Mouse (Mus musculus): ENCODE data around the gene Commd9. TPM values are rescaled to one million over a fixed set of nuclear protein-coding genes. Genes with fewer than 3 reads are reported as not detected.
A peak's percentile ranks its signal among the peaks of the same experiment; 100 is the strongest.

Commd9 gene
- 76.2 and 85.3 TPM in 2 replicates for polyA plus RNA-seq (2016; fragmentation: Nextera tagmentation; extraction: Ambion mirVana)

DNA sequence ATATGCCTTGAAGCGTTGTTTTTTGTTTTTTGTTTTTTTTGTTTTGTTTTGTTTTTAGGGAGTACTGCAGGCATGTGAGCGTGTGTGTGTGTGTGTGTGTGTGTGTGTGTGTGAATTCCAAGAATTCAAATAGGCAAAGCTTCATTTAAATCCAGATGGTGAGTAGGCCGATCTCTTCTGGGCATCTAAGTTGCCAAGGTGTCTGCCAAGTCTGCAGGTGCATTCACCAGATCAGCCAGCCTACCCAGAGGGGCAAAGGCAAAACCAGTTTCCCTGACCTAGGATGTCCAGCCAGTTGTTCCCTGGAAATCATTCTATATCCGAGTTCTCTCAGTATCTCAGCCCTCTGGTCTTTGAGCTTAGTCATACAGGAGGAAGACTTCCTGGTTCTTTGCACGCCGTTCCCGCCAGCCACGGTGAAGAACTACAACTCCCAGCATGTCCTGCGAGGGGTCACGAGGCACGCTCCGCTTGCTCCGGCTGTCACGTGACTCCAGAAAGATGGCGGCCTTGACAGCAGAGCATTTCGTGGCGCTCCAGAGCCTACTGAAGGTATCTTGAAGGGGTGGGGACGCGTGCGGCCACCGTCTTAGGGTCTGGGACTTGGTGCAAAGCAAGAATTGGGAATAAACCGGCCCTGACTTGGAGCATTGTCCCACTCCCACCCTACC, at the start of gene Commd9:
Gene Commd9, plus strand, starts transcription at position 480 of the 671 bp plus-strand sequence.
- Histone ChIP-seq H3K4me1 (peaks cover 25% of the 10 kb centered on the region), H3K9me3 (replicated peaks) (no peaks in the 10 kb centered on the region), H3K27ac (peak within 1 kb of the TSS; percentile 71; the same call in 1 of the 2 replicates), H3K4me3 (peak within 1 kb of the TSS; percentile 64), H3K27me3 (peaks cover 6% of the 10 kb centered on the region; the same call in 1 of the 2 replicates), H3K4me2 (replicated peaks) (peak within 1 kb of the TSS; percentile 78), H3K9ac (peak within 1 kb of the TSS; percentile 84), H3K36me3 (no peaks in the 10 kb centered on the region)
- 12% methylated on average over 22 of the region's 22 CpGs for WGBS
- ATAC-seq (ENCODE audit: low FRiP score): peak; percentile 93

DNA sequence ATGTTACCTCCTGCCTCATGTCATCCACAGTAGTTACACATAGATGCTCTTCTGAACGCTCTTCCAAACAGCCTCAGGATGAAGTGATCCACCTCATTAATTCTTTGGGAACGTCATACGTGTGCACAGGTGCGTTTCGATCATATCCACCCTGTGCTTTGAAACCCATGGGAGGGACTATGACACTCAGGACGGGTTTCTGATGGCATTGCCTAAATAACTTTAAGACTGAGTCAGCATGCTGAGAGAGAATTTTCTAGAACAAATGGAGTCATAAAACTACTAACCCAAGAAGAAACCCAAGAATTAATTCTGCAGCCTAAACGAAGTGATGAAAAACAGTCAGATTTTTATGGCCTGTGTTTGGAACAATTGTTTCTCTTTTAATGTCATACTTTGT, 43.3 kb upstream of the Commd9 start:
- H3K9ac ChIP-seq: no peak overlapping the region
- H3K36me3 ChIP-seq: no peaks in the 10 kb centered on the region
- WGBS: 84% methylated on average over 7 of the region's 7 CpGs
- H3K4me3 ChIP-seq: no peak overlapping the region
- no peaks in the 10 kb centered on the region for H3K9me3 ChIP-seq (replicated peaks)
- H3K27me3 ChIP-seq: no peaks in the 10 kb centered on the region
- H3K4me1 ChIP-seq: no peaks in the 10 kb centered on the region
- no peak for ATAC-seq (ENCODE audit: low FRiP score)
- H3K4me2 ChIP-seq (replicated peaks): no peak overlapping the region
- H3K27ac ChIP-seq: no peak overlapping the region

DNA sequence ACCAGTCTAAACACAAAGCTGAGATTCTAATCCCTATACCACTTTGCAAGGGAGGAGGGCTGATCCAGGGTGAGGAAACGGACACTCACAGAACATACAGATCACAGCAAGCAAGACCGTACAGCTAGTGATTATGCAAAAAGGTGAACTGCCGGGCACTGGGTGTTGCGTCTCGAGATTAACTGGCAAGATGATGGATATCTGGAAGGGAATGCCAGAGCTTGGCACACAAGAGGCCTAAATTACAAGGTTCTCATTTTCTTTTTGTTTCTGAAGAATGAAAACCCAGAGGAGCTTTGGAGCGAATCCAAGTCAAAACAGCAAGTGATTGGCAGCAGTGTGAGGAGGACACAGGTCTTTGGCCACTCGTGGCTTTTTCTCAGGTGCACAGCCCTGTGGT, 31.3 kb upstream of the Commd9 start:
- no peak overlapping the region for H3K4me3 ChIP-seq
- no peaks in the 10 kb centered on the region for H3K4me1 ChIP-seq
- no peaks in the 10 kb centered on the region for H3K27me3 ChIP-seq
- ATAC-seq (ENCODE audit: low FRiP score): no peak
- WGBS: 76% methylated on average over 7 of the region's 7 CpGs
- no peaks in the 10 kb centered on the region for H3K36me3 ChIP-seq
- no peak overlapping the region for H3K4me2 ChIP-seq (replicated peaks)
- no peaks in the 10 kb centered on the region for H3K9me3 ChIP-seq (replicated peaks)
- H3K27ac ChIP-seq: no peak overlapping the region
- no peak overlapping the region for H3K9ac ChIP-seq

DNA sequence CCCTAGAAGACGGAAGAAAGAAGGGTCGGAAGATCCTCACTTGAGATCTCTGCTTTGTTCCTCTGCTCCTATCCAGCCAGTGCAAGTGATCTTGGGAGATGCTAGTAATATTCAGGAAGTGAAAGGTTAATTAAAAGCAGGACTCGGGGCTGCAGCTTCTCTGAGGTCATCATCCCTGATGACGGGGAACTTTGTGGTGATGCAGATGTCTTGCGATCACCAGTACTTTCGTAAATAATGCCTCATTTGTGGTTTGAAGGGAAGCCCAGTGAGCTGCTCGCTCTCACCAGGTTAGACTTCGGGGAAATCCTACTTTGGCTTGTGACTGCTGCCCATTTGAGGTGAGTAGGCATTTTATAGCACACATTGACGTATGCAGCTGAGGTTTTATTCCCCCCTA, 29.9 kb upstream of the Commd9 start:
- Histone ChIP-seq H3K4me3 (no peak overlapping the region), H3K9me3 (replicated peaks) (no peaks in the 10 kb centered on the region), H3K9ac (no peak overlapping the region), H3K4me2 (replicated peaks) (no peak overlapping the region), H3K27me3 (no peaks in the 10 kb centered on the region), H3K27ac (no peak overlapping the region), H3K36me3 (no peaks in the 10 kb centered on the region), H3K4me1 (no peaks in the 10 kb centered on the region)
- WGBS: 83% methylated on average over 9 of the region's 9 CpGs
- no peak for ATAC-seq (ENCODE audit: low FRiP score)

DNA sequence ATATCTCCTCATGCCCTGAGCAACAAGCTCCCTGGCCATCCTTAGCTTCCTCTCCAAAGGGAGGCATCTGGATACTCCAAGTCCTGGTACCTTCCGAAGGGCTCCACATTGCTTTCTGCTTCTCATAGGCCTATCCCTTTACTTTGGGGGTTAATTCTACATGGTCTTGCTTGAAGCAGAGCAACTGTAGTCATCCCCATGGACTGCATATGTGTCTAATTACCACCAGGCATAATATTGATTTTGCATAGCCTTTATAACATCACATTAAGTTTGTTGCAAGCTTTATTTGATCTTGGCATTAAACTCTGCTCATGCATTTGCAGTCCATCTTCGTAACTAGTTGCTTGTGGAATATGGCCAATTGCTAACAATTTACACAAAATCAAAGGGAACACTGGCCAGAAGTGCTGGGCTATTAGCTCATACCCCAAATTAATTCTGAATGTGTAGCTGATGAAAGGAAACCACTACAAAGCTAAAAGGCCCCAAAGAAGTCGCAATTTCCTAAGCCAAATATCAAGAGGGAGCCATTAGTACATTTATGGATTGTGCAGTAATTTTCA, 25.0 kb upstream of the Commd9 start:
- Histone ChIP-seq H3K4me3 (no peak overlapping the region), H3K27me3 (no peaks in the 10 kb centered on the region), H3K4me1 (no peaks in the 10 kb centered on the region), H3K36me3 (no peaks in the 10 kb centered on the region), H3K4me2 (replicated peaks) (no peak overlapping the region), H3K27ac (no peak overlapping the region), H3K9ac (no peak overlapping the region), H3K9me3 (replicated peaks) (no peaks in the 10 kb centered on the region)
- 93% methylated on average over 3 of the region's 3 CpGs for WGBS
- ATAC-seq (ENCODE audit: low FRiP score): no peak

DNA sequence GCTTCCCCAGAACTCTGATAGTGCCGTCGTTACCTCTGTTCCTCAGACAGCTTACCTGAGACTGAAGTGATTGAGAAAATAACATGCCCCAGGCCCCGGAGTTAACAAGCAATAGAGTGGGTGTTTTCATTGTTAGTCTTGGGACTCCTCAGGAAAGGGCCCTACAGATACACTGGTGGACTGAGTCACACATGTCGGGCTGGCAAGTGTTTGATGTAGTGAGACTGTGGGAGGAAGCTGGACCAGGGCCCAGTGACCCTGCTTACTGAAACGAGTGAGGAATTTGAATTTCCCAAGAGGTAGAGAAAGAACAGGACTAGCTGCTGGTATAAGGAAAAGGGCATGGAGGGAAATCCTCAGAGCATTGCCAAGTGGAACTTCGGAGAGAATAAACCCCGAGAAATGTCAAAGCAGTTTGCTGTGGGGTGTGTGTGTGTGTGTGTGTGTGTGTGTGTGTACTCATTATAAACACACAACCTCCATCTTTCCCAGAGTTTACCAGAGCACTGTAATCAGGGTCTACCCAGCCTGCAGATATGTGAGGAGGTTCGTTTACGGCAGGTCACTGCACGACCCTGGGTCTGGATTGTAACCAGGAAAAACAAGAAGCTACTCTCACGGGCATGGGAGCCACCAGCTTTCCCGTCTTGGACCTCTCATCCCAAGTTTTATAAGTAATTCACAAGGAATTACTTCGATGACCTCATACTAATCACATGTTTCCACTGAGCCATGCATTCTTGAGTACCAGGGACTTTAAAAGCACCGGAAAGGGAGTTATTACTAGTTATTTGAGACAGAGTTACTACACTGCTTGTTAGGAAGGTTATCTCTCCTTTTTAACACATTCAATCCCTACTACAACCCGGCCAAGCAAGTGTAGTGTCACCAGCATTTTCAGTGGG, 23.6 kb upstream of the Commd9 start:
- no peak overlapping the region for H3K9ac ChIP-seq
- 81% methylated on average over 15 of the region's 15 CpGs for WGBS

DNA sequence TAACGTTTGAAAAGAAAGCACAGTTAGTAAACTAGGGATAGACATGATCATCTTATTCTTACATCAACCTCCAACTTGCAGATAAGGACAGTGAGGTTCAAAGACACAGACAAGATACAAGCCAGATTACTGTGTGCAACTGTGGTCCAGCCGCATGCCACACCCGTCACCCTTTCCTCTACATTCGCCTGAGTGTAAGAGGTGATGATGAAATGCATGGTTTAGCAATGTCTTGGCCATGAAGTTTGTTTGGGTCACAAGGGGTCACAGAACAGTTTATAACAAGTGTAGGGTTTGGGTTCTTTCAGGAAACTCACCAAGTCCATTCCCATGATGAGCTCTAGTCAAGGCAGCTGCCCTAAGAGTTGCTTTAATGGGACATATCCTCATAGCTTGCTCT, 17.4 kb upstream of the Commd9 start:
- ATAC-seq (ENCODE audit: low FRiP score): no peak
- Histone ChIP-seq H3K4me3 (no peak overlapping the region), H3K9ac (no peak overlapping the region), H3K27ac (no peak overlapping the region), H3K4me2 (replicated peaks) (no peak overlapping the region), H3K9me3 (replicated peaks) (no peaks in the 10 kb centered on the region), H3K27me3 (0 out of 2 replicates have a peak, but pooled peaks cover 3% of the 10 kb centered on the region), H3K36me3 (no peaks in the 10 kb centered on the region), H3K4me1 (no peaks in the 10 kb centered on the region)
- 94% methylated on average over 4 of the region's 4 CpGs for WGBS

More for the DNA sequence above, 23.6 kb upstream of the Commd9 start:
- Histone ChIP-seq H3K27ac (no peak overlapping the region), H3K4me2 (replicated peaks) (no peak overlapping the region), H3K9me3 (replicated peaks) (no peaks in the 10 kb centered on the region), H3K36me3 (no peaks in the 10 kb centered on the region), H3K27me3 (no peaks in the 10 kb centered on the region), H3K4me3 (no peak overlapping the region), H3K4me1 (no peaks in the 10 kb centered on the region)
- no peak for ATAC-seq (ENCODE audit: low FRiP score)

DNA sequence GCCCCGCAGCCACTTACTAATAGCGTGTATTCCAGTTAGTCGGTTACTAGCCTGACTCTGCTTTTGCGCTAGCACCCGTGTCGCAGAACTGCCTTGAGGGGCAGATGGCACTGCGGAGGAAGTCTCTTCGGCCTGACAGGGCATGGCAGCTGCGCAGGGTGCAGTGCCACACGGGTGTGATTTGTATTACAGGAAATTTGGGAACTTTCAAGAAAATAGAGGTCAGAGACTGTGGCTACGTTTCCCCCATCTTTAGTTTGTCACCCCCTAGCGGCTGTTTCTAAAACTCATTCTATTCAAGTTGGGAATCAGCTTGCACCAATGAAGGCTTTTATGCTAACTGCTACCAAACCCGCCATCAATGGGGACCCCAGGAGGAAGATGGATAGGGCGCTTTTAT, 14.9 kb upstream of the Commd9 start:
- peaks cover 14% of the 10 kb centered on the region for H3K27me3 ChIP-seq
- no peaks in the 10 kb centered on the region for H3K9me3 ChIP-seq (replicated peaks)
- no peaks in the 10 kb centered on the region for H3K4me1 ChIP-seq
- no peak overlapping the region for H3K27ac ChIP-seq
- ATAC-seq (ENCODE audit: low FRiP score): no peak
- no peaks in the 10 kb centered on the region for H3K36me3 ChIP-seq
- H3K9ac ChIP-seq: no peak overlapping the region
- no peak overlapping the region for H3K4me3 ChIP-seq
- H3K4me2 ChIP-seq (replicated peaks): 0 out of 2 replicates have a peak overlapping the region, but pooled peaks have one; percentile 25
- 26% methylated on average over 14 of the region's 14 CpGs for WGBS

DNA sequence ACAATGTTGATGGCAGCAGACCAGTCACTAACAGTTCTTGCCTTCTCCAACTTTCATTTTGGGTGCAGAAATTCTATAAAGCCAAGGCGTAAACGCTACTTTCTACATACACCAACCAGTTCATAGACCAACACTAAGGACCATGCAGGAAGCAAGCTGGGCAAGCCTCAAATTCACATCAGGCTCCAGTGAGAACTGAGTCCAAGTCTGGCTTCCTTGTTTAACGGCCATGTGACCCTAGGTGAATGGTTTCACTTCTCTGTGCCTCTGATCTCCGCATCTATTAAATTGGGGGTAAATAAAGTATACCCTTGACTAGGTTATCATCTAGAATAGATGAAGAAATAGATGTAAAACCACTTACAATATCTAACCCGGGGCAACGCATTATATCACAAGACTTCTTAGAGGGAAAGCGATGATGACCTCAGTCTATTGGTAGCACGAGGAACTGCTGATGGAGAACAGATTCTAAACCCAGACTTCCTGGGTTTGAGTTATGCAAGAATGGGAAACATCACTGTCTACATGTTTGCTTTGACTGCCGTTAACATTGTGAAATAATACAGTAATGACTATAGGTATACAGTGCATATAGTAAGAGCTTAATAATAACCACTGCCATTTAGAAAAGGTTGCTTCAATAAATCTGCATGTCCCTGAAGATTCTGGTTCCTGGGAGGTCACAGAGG, 4.4 kb upstream of the Commd9 start:
- WGBS: 93% methylated on average over 9 of the region's 9 CpGs
- no peaks in the 10 kb centered on the region for H3K9me3 ChIP-seq (replicated peaks)
- no peak overlapping the region for H3K4me3 ChIP-seq
- no peak overlapping the region for H3K4me2 ChIP-seq (replicated peaks)
- no peak for ATAC-seq (ENCODE audit: low FRiP score)
- no peak overlapping the region for H3K9ac ChIP-seq
- H3K36me3 ChIP-seq: no peaks in the 10 kb centered on the region
- peaks cover 15% of the 10 kb centered on the region for H3K4me1 ChIP-seq
- H3K27me3 ChIP-seq: peaks cover 32% of the 10 kb centered on the region
- no peak overlapping the region for H3K27ac ChIP-seq

DNA sequence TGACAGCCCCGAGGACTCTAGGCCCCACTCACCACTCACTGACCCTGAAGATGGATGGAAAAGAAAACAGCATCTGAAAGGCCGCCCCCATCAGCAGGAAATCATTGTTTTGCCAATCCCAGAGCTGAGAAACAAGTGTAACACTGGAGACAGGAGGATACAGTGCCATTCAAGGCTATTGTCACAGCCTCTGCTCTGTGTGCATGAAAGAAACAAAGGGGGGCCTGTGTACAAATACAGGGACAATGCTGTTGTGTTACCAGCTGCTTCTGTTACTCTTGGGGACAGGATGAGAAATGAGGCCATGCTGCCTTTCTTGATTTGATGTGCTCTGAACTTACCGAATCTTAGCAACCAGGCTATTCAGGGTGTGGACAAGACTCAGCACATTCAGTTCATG, 3.0 kb upstream of the Commd9 start, which contains the start of gene Prr5l:
Gene Prr5l, minus strand, starts transcription at position 30 of the 400 bp plus-strand sequence.
- no peak within 1 kb of the TSS for H3K4me2 ChIP-seq (replicated peaks)
- WGBS: 19% methylated on average over 3 of the region's 3 CpGs
- H3K9me3 ChIP-seq (replicated peaks): no peaks in the 10 kb centered on the region
- no peak within 1 kb of the TSS for H3K9ac ChIP-seq
- peaks cover 31% of the 10 kb centered on the region for H3K27me3 ChIP-seq
- peaks cover 21% of the 10 kb centered on the region for H3K4me1 ChIP-seq
- no peak within 1 kb of the TSS for H3K27ac ChIP-seq
- H3K4me3 ChIP-seq: no peak within 1 kb of the TSS
- peak; percentile 76 for ATAC-seq (ENCODE audit: low FRiP score)
- no peaks in the 10 kb centered on the region for H3K36me3 ChIP-seq

DNA sequence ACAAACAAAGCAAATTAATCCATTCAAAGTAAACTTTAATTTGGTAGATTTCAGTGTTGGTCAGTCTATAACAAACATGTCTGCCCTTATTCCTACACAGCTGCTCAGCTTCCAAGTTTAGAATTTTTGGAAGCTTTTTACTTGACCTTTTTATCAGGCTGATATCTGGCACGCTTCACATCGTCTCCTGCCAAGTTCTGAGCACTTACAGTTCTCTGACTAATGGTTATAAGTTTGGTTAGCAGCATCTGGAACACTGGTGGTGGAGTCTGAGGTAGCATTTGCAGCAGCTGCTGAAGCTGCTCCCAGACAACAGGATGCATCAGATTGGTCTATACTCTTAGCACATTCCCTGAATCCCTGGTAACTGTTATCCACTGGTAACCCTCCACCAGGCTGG, 1.8 kb upstream of the Commd9 start:
- Histone ChIP-seq H3K4me2 (replicated peaks) (no peak overlapping the region), H3K27me3 (peaks cover 19% of the 10 kb centered on the region), H3K4me3 (no peak overlapping the region), H3K9ac (no peak overlapping the region), H3K9me3 (replicated peaks) (no peaks in the 10 kb centered on the region), H3K4me1 (peaks cover 21% of the 10 kb centered on the region), H3K27ac (no peak overlapping the region), H3K36me3 (no peaks in the 10 kb centered on the region)
- ATAC-seq (ENCODE audit: low FRiP score): no peak
- 84% methylated on average over 2 of the region's 2 CpGs for WGBS

DNA sequence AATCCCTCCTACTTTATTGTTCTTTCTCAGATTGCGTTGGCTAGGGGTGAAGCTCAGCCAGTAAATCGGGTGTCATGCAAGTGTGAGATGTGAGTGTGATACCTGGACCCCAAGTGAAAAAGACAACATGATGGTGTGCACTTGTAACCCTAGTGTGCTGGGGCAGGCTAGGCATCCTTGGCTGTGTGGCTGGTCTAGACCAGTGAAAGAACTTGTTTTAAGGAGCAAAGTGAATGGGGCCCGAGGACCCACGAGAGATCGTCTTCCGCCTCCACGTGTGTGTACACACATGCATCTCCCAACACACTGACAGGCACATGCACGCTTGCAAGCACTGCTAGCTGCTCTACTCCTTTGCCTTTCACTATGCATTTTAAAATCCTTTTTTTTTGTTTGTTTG, 2.8 kb downstream of the Commd9 start:
- Histone ChIP-seq H3K4me2 (replicated peaks) (no peak overlapping the region), H3K9me3 (replicated peaks) (no peaks in the 10 kb centered on the region), H3K4me3 (no peak overlapping the region), H3K36me3 (no peaks in the 10 kb centered on the region), H3K27ac (no peak overlapping the region), H3K9ac (no peak overlapping the region), H3K4me1 (peaks cover 21% of the 10 kb centered on the region), H3K27me3 (no peaks in the 10 kb centered on the region)
- WGBS: 92% methylated on average over 8 of the region's 8 CpGs
- no peak for ATAC-seq (ENCODE audit: low FRiP score)
